Mouse (Mus musculus): ENCODE measurements around the gene Dus1l.
A peak's percentile ranks its signal among the peaks of the same experiment; 100 is the strongest.
"Not testable (repeated sequence)": the region's sequence is repeated elsewhere in the genome, so short reads cannot be mapped to it uniquely, and the experiment has no call there.

Gene Dus1l

DNA sequence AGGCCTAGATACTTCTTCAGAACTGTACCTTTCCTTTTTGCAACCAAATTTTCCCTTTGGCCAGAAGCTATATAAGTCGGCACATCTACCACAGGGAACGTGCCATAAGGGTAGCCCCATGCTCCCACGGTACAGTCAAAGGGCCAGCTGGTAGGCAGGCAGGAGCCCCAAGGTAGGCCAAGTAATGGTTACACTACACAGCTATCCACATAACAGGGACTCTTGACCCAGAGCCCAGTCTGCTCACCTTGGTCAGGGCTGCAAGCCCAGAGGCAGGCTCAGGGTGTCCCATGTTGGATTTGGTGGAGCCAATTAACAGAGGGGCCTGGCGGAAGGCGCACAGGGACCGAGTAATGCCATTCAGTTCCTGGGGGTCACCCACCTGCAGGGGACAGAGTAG lies 23.4 kb upstream of the Dus1l start:
- no peak for DNase-seq (ENCODE audit: low spot score)

DNA sequence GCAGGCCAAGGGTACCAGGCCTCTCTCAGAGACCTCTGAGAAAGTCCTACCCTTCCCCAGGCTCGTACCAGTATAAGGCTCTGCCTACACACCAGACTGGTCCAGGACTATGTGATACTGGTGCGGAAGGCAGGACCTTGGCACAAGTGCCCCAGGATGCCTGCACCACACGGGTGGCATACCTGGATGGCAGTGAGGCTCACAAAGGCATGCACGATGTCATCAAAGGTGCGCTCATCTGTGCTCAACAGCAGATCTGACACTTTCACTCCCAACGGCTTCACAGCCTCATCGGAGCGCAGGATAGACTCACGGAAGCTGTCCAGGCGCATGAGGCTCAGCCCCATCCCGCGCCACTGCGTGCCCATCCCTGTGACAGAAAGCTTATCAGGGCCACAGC lies 22.0 kb upstream of the Dus1l start:
- DNase-seq (ENCODE audit: low spot score) = no peak

DNA sequence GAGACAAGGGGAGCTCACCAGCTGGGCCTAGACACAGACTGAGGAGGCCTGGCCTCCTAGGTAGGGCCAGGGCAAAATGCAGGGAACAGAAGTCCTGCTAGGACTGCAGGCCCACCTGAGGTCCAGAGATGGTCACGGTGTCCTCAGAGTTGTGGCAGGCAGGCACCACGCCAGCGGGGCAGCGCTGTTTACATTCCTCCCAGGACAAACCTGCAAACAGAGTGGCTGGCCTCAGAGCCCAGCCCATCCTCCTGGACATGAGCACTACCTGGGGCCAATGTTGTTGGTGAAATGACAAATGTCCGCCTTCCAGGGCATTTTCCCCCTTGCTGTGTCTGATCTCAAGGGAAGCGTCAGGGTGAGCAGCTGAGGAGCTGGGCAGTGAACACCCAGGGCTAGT lies 21.2 kb upstream of the Dus1l start:
- DNase-seq (ENCODE audit: low spot score) = no peak

DNA sequence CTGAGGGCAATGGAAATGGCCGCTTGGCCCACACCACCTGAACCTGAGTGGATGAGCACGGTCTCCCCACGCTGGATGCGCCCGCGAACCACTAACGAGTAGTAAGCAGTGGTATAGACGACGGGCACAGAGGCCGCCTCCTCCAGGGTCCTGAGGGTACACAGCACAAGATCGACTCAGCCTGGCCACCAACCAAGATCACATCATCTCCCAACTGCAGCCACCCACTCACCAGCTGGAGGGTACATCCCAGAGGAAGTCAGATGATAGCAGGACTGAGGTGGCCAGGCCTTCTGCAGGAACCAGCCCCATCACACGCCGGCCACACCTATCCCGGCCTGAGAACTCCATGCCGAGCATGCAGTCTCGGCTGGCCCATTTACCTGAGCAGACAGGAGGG lies 15.9 kb upstream of the Dus1l start:
- no peak for DNase-seq (ENCODE audit: low spot score)

DNA sequence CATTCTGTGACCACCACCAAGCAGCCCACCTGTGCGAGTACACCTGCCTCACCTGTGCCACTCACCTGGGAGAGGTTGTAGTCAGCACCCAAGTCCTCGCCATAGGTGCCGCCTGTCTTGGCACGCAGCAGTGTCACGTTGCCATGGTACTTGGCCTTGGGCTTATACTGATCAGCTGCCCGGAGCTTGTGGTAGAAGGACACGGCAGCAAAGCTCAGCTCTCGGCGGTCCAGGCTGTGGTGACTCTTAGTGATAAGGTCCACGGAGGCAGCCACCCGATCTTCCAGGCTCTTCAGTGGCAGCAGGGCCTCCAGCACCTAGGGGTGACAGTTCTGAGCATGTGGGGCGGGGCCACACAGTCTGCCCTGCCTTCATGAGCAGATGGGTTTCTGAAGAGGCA lies 11.8 kb upstream of the Dus1l start:
- no peak for DNase-seq (ENCODE audit: low spot score)

DNA sequence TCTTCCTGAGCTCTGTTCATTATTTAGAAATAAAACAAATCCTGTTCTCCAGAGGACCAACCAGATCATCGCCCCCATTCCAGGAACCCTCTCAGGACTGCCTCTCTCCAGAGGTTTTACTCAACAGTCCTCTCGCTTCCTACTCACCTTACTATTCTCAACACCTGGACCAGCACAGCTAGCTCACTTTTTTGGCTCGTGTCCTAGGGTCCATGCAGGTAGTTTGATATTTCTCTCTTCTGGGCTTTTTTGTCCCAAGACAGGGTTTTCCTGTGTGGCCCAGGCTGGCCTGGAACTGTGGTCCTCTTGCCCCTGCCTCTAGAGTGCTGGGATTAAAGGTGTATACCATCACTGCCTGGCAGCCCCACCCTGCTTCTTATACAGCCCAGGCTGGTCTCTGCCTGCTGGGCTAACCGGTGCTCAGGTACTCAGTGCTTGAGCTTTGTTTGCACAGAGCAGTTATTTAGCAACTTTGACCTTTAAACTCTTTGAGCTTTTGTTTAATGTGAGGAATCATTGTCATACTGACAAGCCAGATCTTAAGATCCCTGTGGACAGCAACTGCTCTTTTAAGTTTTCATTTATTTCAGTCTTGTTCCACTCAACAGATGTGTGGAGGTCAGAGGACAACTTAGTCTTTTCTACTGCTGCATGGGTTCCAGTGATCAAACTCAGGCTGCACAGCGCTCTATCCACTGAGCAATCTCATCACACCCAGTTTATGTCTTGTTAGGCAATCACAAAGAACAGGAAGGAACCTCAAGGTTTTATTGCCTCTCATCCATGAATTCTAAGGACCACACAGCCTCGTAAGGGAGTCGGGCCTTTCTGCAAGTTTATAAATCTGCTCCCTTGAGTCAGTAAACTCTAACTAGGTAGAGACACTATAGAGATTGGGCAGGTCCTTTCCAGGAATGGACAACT lies 9.4 kb upstream of the Dus1l start:
- DNase-seq (ENCODE audit: low spot score) = no peak

DNA sequence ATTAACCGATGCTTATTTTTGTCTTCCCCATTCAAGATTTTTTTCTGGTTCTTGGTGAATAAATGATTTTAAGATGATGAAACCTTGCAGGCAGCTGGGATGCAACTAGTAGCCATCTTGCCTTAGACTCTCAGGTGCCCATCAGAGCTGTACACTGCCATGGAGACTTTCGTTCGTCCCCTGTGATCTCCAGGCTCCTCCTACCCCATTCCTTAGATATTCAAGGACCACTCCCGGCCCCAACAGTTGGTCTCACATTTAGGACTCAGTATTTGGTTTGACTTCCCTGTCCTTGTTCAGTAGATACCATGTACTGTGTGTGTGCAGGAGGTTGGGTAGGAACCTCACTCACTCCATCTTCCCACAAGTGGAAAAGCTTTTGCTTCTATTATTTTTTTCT lies 8.6 kb upstream of the Dus1l start:
- DNase-seq (ENCODE audit: low spot score) = no peak

DNA sequence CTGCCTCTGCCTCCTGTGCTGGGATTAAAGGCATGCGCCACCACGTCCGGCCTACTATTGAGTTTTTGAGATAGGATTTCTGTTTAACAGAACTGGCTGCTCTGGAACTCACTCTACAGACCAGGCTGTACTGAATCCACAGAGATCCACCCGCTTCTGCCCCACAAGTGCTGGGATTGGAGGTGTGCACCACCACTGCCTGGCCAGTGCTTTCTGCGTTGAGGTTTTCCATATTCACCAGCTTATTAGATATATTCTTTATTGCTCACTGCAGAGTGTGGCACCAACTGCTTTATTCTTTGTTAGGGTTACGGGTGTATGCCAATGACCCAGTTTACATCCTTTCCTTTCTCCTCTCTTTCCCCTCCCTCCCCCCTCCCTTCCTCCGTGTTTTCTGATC lies 8.1 kb upstream of the Dus1l start:
- no peak for DNase-seq (ENCODE audit: low spot score)

DNA sequence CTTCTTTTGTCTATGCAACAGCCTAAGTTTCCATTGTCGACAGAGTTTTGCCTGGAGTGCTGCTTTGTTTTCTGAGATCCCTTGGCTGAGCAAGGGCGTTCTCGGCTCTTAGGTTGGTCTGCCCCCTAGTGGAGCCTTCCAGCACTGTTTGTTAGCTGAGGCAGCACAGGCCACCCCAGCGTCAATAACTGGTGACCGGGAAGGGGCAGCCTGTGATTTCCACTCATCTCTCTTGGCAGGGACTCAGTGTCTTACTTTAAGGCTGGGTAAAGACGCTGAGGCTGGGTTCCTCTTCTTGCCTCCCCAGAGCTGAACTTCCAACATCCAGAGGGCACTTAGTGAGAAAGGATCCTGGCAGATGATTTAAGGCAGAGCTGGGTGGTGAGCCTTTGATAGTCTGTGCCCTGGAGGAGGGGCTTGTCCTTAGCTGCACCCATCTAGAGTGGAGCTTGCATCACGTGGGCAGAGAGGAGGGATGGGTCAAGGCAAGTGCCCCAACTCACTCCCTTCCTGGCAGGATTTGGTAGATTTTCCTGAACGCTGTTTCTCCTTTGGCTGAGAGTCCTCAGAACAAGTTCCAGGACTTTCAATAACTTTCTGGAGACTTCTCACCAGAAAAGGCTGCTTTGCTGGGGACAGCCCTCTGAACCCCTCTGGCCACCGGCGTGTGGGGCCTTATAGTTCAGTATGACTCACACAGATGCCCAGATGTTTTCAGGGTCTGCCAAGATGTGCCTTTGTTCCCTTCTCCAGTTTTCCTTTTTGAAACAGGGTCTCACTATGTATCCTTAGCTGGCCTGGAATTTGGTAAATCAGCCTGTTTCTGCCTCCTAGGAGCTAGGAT lies 4.1 kb upstream of the Dus1l start:
- peak; percentile 96 for DNase-seq (ENCODE audit: low spot score)

DNA sequence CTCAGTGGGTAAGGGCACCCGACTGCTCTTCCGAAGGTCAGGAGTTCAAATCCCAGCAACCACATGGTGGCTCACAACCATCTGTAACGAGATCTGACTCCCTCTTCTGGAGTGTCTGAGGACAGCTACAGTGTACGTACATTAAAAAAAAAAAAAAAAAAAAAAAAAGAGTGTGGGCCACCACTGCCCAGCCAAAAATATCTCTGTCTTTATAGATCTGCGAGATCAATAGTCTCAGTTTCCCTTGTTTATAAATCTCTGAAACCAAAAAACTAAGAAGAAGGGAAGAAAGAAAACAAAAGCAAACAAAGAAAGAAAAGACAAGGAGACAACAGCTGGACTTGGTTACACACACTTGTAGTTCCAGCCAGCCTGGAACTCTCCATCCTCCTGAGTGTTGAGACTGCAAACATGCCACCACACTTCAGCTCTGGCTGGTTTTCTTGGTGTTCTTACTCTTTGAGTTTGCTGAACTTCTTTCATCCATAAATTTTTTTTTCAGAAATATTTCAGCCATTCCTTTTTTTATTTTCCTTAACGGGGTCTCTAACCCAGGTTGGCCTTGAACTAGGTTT lies 3.2 kb upstream of the Dus1l start:
- DNase-seq (ENCODE audit: low spot score) = no peak

DNA sequence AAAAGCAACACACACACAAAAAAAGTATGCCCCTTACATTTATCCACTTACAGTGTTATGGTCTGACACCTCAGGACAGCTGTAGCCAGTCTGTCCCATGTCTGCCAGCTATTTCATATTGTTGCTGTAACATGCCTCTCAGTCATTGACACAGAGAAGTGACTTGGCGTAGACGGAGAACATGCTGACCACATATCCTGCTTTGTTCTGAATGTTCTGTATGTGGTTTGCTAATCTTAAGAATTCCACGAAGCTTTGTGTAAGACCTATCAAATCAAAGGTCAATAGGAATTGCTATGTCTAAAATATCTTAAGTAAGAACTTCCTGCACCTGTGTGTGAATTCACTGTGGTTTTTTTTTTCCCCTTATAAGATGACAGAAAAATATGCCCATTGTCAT lies 2.0 kb upstream of the Dus1l start:
- DNase-seq (ENCODE audit: low spot score) = no peak

DNA sequence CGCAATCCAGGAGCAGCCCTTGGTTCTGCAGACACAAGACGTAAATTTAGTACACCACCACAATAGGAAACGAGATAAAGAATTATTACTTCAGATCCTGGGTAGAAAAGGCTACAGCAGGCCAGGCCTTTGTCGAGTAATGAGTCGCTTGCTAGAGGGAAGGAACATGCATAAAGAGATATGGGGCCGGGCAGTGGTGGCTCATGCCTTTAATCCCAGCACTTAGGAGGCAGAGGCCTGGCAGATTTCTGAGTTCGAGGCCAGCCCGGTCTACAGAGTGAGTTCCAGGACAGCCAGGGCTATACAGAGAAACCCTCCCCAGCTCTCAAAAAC lies 377 bp upstream of the Dus1l start:
- DNase-seq (ENCODE audit: low spot score) = no peak

DNA sequence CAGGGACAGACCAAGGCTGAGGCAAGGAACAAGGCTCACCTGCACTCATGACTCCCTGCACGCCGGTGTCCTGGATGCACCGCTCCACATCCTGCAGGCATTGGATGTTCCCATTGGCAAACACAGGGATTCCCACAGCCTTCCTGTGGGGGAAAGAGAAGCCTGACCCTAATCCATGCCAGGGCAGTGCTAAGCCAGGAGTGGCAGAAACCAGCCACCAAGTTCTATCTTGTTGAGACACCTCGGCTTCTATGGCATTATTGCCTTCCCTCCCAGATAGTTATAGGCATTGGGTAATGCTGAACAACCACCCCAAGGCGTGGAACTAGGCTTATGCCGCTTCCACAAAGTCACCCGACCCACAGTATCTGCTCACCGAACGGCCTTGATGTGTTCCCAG lies 3.6 kb downstream of the Dus1l start:
- DNase-seq (ENCODE audit: low spot score) = no peak

DNA sequence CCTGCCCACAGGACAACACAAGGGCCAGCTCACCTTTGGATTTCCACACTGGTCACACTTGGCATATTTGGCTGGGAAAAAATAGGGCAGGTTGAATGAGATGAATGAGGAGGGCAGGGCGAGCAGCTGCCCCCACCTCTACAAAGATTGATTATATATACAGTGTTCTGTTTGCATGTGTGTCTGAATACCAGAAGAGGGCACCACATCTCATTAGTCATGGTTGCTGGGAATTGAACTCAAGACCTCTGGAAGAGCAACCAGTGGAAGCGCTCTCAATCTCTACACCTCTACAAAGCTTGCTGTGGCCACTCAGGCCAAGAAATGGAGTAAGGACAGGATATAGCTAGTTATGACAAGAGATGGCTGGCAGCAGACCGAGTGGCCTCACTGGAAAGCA lies 6.4 kb downstream of the Dus1l start:
- DNase-seq (ENCODE audit: low spot score) = no peak

DNA sequence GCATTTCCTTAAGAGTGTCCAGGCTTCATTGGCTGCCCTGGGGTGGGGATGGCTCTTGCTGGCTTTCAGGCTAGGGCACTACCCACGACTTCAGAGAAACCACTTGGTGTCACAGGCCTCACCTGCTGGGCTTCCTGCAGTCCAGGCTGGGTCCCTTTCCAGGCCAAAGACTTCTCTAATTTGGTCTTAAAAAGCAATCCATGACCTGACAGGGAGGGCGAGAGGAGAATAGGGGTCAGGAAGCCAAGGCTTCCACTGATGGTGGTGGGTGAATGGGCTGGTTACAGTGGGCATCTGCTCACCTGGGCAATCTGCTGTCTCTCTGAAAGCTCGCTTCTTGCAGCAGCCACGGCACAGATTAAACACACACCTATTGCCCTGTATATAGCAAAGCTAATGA lies 6.8 kb downstream of the Dus1l start:
- DNase-seq (ENCODE audit: low spot score) = no peak

DNA sequence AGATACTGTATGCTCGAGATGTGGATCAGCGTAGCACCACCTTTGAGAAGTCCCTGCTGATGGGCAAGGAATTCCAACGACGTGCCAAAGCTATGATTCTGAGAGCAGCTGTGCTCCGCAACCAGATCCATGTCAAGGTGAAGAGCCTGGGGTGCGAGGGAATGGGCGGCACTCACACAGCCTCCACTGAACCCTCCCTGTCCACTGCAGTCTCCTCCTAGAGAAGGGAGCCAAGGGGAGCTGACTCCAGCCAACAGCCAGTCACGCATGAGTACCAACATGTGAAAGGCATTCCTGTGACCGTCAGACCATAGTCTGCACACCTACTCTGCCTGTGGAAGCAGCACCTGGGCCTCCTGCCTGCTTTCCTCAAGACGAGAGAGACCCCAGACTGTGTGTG lies 7.7 kb downstream of the Dus1l start:
- not testable (repeated sequence) for DNase-seq (ENCODE audit: low spot score)

DNA sequence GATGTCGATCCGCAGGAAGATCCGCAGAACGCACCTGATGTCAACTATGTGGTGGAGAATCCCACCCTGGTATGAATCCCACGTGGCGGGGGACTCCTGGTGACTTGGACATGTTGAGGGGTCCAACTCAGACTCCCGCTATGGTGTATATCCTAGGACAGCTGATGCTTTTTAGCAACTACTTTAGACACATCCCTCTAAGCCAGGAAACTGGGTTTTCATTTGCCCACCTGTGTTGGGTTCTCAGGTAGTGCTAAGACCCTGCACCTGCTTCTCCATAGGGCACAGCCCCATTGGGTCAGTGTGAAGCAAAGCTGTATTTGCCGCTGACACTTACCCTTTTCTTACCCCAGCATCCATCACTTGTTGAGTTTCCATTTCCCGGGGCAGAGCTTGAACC lies 11.1 kb downstream of the Dus1l start:
- DNase-seq (ENCODE audit: low spot score) = no peak

DNA sequence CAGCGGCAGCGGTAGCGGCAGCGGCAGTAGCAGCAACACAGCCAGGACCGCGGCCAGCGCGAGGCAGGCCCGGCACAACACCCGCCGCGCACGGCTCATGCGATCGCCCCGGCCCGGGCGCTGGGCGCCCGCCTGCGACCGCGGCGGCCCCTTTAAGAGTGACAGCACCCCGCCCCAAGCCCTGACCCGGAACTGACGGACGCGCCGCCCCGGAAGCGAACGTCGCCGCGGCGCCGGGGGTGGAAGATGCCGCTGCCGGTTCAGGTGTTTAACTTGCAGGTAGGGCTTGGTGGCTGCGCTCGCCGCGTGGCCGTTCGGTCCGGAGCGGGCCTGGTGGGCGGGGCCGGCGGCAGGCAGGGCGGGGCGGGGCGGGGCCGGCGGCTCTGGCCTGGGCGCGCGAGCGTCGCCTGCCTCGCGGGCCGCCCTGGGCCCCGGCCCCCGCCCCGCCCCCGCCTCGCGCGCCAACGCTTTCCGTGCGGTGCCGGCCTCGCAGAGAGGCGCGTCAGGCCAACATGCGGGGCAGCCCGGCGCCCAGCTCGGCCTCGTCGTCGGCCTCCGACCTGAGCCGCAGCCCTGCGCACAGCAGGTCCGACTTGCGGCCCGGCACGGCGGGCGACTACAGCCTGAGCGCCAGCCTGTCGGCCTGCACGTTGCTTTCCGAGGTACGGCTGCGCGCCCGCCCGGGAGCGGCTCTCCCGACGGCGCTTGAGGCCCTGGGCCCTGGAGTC lies 12.0 kb downstream of the Dus1l start, which contains the start of the genes Rfng and Gps1:
TSS of gene Rfng (minus strand) at position 144 of the 728 bp plus-strand sequence.
TSS of gene Gps1 (plus strand) at position 209 of the 728 bp plus-strand sequence.
- peak; percentile 86 for DNase-seq (ENCODE audit: low spot score)

DNA sequence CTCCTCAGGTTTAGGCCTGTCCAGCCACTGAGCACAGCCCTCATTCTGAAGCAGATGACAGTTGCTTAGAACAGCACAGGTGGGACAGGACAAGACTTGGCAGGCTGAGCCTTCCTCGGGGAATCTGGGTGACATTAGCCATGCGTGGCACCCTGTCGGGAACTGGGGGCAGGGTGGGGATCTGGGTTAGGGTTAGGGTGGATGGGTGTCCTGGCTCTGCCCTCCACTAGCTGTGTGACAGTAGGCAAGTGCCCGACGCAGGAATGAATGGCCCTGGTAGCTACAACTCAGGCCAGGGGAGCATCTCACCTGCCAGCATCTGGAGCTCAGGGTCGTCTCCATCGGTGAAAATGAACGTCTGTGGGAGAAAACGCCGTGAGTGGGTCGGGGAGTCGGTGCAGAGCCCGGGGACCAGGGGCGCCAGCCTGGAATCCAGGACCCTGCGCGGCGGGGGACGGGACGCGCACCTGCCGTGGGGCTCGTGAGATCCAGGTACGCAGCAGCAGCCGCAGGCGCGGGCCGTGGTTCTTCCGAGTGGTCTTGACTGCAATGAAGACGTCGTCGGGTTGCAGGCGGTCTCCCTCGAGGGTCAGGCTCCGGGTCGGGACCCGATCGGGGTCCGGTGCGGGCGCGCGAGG lies 12.7 kb downstream of the Dus1l start:
- no peak for DNase-seq (ENCODE audit: low spot score)

DNA sequence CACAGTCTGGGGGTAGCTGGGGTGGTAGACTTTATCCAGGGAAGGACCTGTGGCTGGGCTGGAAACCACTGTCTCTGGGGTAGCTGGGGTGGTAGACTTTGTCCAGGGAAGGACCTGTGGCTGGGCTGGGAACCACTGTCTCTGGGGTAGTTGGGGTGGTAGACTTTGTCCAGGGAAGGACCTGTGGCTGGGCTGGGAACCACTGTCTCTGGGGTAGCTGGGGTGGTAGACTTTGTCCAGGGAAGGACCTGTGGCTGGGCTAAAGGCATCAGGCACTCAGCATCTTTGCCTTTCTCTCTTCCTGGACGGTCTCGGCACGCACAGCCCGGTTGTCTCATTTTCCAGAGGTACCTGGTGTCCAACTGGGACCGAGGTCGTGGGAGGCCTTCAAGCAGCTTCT lies 14.8 kb downstream of the Dus1l start:
- not testable (repeated sequence) for DNase-seq (ENCODE audit: low spot score)

DNA sequence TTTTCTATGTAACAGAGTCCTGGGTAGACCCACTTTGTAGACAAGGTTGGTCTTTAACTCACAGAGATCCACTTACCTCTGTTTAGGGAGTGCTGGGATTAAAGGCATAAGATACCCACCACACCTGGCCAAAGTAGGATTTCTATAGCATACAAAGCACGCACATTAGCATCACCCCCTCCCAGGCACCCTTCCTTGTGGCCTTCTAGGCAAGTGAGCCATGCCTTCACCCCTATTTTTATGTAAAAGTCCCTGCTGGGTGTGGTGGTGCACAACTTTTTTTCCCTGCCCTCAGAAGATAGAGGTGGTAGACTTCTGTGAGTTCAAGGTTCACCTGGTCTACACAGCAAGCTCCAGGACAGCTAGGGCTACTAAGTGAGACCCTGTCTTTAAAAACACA lies 16.3 kb downstream of the Dus1l start:
- no peak for DNase-seq (ENCODE audit: low spot score)

DNA sequence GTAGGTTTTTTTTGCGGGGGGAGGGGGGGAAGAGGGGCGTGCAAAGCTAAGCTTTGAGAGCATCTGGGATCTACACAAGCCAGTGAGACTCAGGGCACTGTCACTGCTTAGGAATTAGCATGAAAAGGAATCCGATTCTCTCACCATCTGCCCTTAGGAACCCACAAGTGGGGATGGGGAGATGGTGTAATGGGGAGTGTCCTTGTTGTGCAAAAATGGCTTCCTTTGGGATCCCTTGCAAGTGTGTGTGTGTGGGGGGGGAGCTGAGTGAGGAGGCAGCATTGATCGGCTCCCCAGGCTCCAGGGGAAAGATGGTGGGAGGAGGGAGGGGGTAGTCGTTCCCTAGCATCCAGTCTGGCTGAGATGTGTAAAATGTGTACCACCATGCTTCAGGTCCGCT lies 19.1 kb downstream of the Dus1l start:
- DNase-seq (ENCODE audit: low spot score) = no peak

Data from embryo, embryonic 10.5 days (tissue).